Mouse (Mus musculus) heart, adult 2 months (tissue): ENCODE results near the gene Gpr89. TPM values are rescaled to one million over a fixed set of nuclear protein-coding genes. Genes with fewer than 3 reads are reported as not detected.

ENCODE experiments used
- DNase-seq, 2 experiments: peaks; one replicate each; pipeline ENCODE4 v3.0.0; 2021
- H3K27ac ChIP-seq: fragments of 200-600 bp; 2 replicates; pipeline ENCODE4 v1.8.1; 2022
- H3K27me3 ChIP-seq: fragments of 200-500 bp; 2 replicates; pipeline ENCODE4 v1.6.1; 2012; ENCODE audit warnings: mild to moderate bottlenecking, low read length, inconsistent platforms, mixed read lengths; ENCODE audit not compliant: control insufficient read depth, insufficient read depth
- H3K36me3 ChIP-seq: fragments of 200-500 bp; 2 replicates; pipeline ENCODE4 v1.6.1; 2012; ENCODE audit warnings: low read length, inconsistent platforms; ENCODE audit not compliant: control insufficient read depth, insufficient read depth
- H3K4me1 ChIP-seq: fragments of 200-500 bp; 2 replicates; pipeline ENCODE4 v1.6.1; 2011; ENCODE audit warnings: low read length; ENCODE audit not compliant: control insufficient read depth, insufficient read depth
- H3K4me3 ChIP-seq: fragments of 200-600 bp; 2 replicates; pipeline ENCODE4 v1.8.1; 2022
- H3K79me2 ChIP-seq: fragments of 200-500 bp; replicated peaks from 2 replicates; pipeline ENCODE4 v1.6.1; 2012; ENCODE audit warnings: mild to moderate bottlenecking, inconsistent platforms, low read length, moderate library complexity, mixed read lengths; ENCODE audit not compliant: control insufficient read depth, insufficient read depth
- H3K9ac ChIP-seq: fragments of 200-500 bp; 2 replicates; pipeline ENCODE4 v1.6.1; 2012; ENCODE audit warnings: low read depth, mild to moderate bottlenecking, control low read depth, inconsistent platforms, low read length, mixed read lengths
- CTCF ChIP-seq: fragments of 200-600 bp; IDR thresholded peaks from 2 replicates; pipeline ENCODE4 v1.8.1; 2022; ENCODE audit warnings: antibody characterized with exemption, mild to moderate bottlenecking, moderate library complexity
- EP300 ChIP-seq: fragments of 200-500 bp; IDR thresholded peaks from 2 replicates; pipeline ENCODE4 v1.6.1; 2011; ENCODE audit warnings: low read depth, low read length, control low read depth; ENCODE audit not compliant: insufficient read depth
- POLR2A ChIP-seq: fragments of 200-500 bp; IDR thresholded peaks from 2 replicates; pipeline ENCODE4 v1.6.1; 2011; ENCODE audit warnings: mild to moderate bottlenecking, low read depth, low read length, control low read depth; ENCODE audit not compliant: insufficient read depth
- WGBS: fragments of 180-500 bp; shearing (Covaris S2); methylation state at CpG from one replicate; pipeline ENCODE4 v1.1.7; 2018; 5-methylcytosine and 5-hydroxymethylcytosine counted together
- intact Hi-C: fragments of 180-260 bp; cut with DNase I; formaldehyde crosslinking; loops from one replicate; pipeline ENCODE4 v1.15.1; 2025
- polyA plus RNA-seq: library from polyadenylated mRNA; depleted of rRNA; stranded (reverse); fragments of >200 nt; gene quantifications from 2 replicates; pipeline ENCODE4 v1.2.3, GENCODE M21; 2012; rRNA removed
- total RNA-seq, 2 experiments: library from RNA; stranded (reverse); gene quantifications; 2 replicates each; pipeline ENCODE4 v1.2.3; 2021

Gene Gpr89
- total and polyA plus RNA-seq, 3 experiments, result 16.2 to 24.2 (median 22.9) TPM

GRCm38 (mm10) chr3:96825261-96825660 is 79.9 kb downstream of the Gpr89 start:
- WGBS, result 50% methylated on average over 11 of the region's 11 CpGs

GRCm38 (mm10) chr3:96824614-96825013 is 80.5 kb downstream of the Gpr89 start:
- TF ChIP-seq POLR2A (no peak), EP300 (no peak), CTCF (no peak)
- Histone ChIP-seq H3K4me1 (no peaks in the 10 kb centered on the region), H3K9ac (no peak overlapping the region), H3K27ac (no peak overlapping the region), H3K4me3 (no peak overlapping the region), H3K79me2 (no peaks in the 10 kb centered on the region), H3K36me3 (no peaks in the 10 kb centered on the region), H3K27me3 (no peaks in the 10 kb centered on the region)
- intact Hi-C loops, result no loop called here
- 84% methylated on average over 12 of the region's 12 CpGs for WGBS
- DNase-seq, result no peak

More at GRCm38 (mm10) chr3:96825261-96825660, 79.9 kb downstream of the Gpr89 start:
- no peak overlapping the region for H3K27ac ChIP-seq
- no peaks in the 10 kb centered on the region for H3K4me1 ChIP-seq
- DNase-seq, result no peak
- H3K79me2 ChIP-seq, result no peaks in the 10 kb centered on the region
- no peak for TF ChIP-seq EP300
- TF ChIP-seq CTCF, result no peak
- TF ChIP-seq POLR2A, result no peak
- no peaks in the 10 kb centered on the region for H3K36me3 ChIP-seq
- H3K4me3 ChIP-seq, result no peak overlapping the region
- no peak overlapping the region for H3K9ac ChIP-seq
- no peaks in the 10 kb centered on the region for H3K27me3 ChIP-seq
- intact Hi-C loops, result no loop called here

DNA sequence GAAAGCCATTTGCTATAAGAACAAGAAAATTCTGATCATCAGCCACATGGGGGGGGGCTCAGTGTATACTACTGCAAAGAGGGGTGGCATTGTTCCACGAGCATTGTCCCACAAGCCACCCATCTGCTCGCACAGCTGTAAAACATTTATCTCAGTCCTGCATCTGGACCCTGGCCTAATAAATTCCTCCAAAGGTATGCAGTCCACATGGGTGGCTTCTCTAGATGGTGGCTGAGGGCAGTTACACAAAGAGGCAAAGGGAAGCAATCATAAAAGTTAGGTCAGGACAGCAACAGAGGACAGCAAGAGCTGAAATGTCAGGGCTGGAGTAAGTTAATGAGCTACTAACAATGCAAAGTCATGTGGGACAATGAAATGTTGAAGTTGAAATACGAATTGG is 81.4 kb downstream of the Gpr89 start:
- H3K9ac ChIP-seq, result no peak overlapping the region
- H3K4me1 ChIP-seq, result no peaks in the 10 kb centered on the region
- no peak overlapping the region for H3K4me3 ChIP-seq
- intact Hi-C loops, result no loop called here
- WGBS, result 63% methylated on average over 3 of the region's 3 CpGs
- no peaks in the 10 kb centered on the region for H3K36me3 ChIP-seq
- DNase-seq, result no peak
- H3K27me3 ChIP-seq, result no peaks in the 10 kb centered on the region
- no peak for TF ChIP-seq POLR2A
- TF ChIP-seq CTCF, result no peak
- no peak for TF ChIP-seq EP300
- no peaks in the 10 kb centered on the region for H3K79me2 ChIP-seq
- H3K27ac ChIP-seq, result no peak overlapping the region

GRCm38 (mm10) chr3:96821581-96821980 is 83.6 kb downstream of the Gpr89 start:
- Histone ChIP-seq H3K4me3 (no peak overlapping the region), H3K27ac (no peak overlapping the region), H3K79me2 (no peaks in the 10 kb centered on the region), H3K4me1 (no peaks in the 10 kb centered on the region), H3K36me3 (no peaks in the 10 kb centered on the region), H3K27me3 (no peaks in the 10 kb centered on the region), H3K9ac (no peak overlapping the region)
- 85% methylated on average over 4 of the region's 4 CpGs for WGBS
- no peak for DNase-seq
- intact Hi-C loops, result no loop called here
- no peak for TF ChIP-seq EP300
- TF ChIP-seq CTCF, result no peak
- no peak for TF ChIP-seq POLR2A

DNA sequence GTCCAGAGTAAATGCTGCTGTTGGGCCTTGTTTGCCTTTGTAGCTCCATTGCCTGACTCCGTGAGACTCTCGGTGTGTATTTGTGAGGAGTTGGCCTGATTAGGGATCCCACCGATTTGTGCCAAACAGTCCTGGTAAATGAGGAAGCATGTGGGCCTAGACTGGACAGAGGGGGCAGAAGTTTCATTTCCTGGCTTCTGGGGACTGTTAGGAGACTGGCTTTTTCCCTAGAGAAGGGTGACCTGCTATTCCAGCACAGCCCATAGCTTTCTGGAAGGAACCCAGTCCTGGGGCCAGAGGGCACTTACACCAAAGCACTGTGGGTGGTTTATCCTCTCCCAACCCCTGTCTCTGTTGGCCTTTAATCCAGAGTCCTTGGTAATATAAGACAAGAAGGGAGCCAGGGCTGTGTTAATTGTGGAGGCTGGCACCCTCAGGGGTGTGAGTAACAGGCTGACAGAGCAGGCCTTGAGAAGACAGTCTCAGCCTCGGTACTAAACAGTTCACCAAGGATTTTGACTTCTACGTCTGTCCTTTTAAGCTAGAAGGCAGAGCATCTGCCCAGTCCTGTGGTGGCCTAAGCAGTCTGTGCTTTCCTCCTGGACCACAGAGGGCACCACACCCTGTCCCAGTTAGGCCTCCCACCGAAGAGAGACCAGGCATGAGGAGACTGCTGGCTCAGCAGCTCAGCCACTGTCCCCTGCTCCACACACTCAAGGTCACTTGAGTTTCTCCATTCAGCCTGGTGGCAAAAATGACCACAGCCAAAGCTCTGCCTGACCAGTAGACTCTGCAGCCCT is 84.8 kb downstream of the Gpr89 start:
- TF ChIP-seq EP300 (no peak), CTCF (no peak), POLR2A (no peak)
- Histone ChIP-seq H3K36me3 (no peaks in the 10 kb centered on the region), H3K4me1 (no peaks in the 10 kb centered on the region), H3K79me2 (no peaks in the 10 kb centered on the region), H3K4me3 (no peak overlapping the region), H3K27me3 (no peaks in the 10 kb centered on the region), H3K9ac (no peak overlapping the region), H3K27ac (no peak overlapping the region)
- DNase-seq, result no peak
- intact Hi-C loops, result no loop called here
- 68% methylated on average over 6 of the region's 6 CpGs for WGBS

Other genes starting within 250 kb of the Gpr89 start
- 1 to 10 TPM in 1 of 2 experiments, under 1 TPM in 1; 0.80 to 1.2 TPM for gene Ankrd35, start 235.2 kb downstream of the Gpr89 start, total RNA-seq
- 1.2 and 1.5 TPM in 2 replicates for gene Ankrd35, start 235.2 kb downstream of the Gpr89 start, polyA plus RNA-seq
- gene Pias3, start 209.0 kb downstream of the Gpr89 start, total RNA-seq, result 10 to 100 TPM; 10.3 to 11.7 TPM
- 20.6 and 20.7 TPM in 2 replicates for gene Pias3, start 209.0 kb downstream of the Gpr89 start, polyA plus RNA-seq
- 1 to 10 TPM; 2.6 to 3.1 TPM for gene Nudt17, start 196.8 kb downstream of the Gpr89 start, total RNA-seq
- 4.8 and 5.0 TPM in 2 replicates for gene Nudt17, start 196.8 kb downstream of the Gpr89 start, polyA plus RNA-seq
- gene Polr3c, start 177.7 kb downstream of the Gpr89 start, total RNA-seq, result 10 to 100 TPM; 22.4 to 24.4 TPM
- 21.2 and 33.5 TPM in 2 replicates for gene Polr3c, start 177.7 kb downstream of the Gpr89 start, polyA plus RNA-seq
- 10 to 100 TPM; 22.6 to 25.4 TPM for gene Rnf115, start 177.7 kb downstream of the Gpr89 start, total RNA-seq
- 11.4 and 19.7 TPM in 2 replicates for gene Rnf115, start 177.7 kb downstream of the Gpr89 start, polyA plus RNA-seq
- gene Pdzk1, start 76.1 kb downstream of the Gpr89 start, total RNA-seq, result not detected
- gene Pdzk1, start 76.1 kb downstream of the Gpr89 start, polyA plus RNA-seq, result 0.10 TPM in 1 of 2 replicates, not detected in the other
- not detected for gene Cd160, start 76.0 kb downstream of the Gpr89 start, total RNA-seq
- 0.06 TPM in 1 of 2 replicates, not detected in the other for gene Cd160, start 76.0 kb downstream of the Gpr89 start, polyA plus RNA-seq
- gene Gja5, start 653 bp downstream of the Gpr89 start, total RNA-seq, result 10 to 100 TPM; 14.2 to 16.3 TPM
- gene Gja5, start 653 bp downstream of the Gpr89 start, polyA plus RNA-seq, result 24.0 and 30.7 TPM in 2 replicates
- not detected for gene Gja8, start 20.7 kb upstream of the Gpr89 start, total RNA-seq
- gene Gja8, start 20.7 kb upstream of the Gpr89 start, polyA plus RNA-seq, result not detected in 2 replicates